Mouse (Mus musculus) CH12.LX (cell line): ENCODE measurements at regions not wholly inside any gene's neighbourhood (a gene's known extent, or its start where the extent isn't known, plus 50 kb on each side); places are given as distances from the start of the nearest gene placed in this dataset.

Experiments used
- DNase-seq: peaks from one replicate; pipeline ENCODE4 v3.0.0-alpha.2; 2013; ENCODE audit errors: extremely low read depth
- H3K27ac ChIP-seq: 2 replicates; pipeline ENCODE4 v1.5.1; 2012; ENCODE audit warnings: low read depth, mild to moderate bottlenecking, control low read depth, moderate library complexity; ENCODE audit not compliant: insufficient read depth
- H3K27me3 ChIP-seq: replicated peaks from 2 replicates; pipeline ENCODE3; 2012; ENCODE audit warnings: inconsistent platforms
- H3K36me3 ChIP-seq, 2 experiments: replicated peaks in 1 of 2; 2 replicates each; pipeline versions ENCODE3 to v1.6.1; 2012; ENCODE audit warnings: inconsistent platforms in 1 of 2, low read length in 1 of 2, mild to moderate bottlenecking in 1 of 2, mixed read lengths in 1 of 2, moderate library complexity in 1 of 2; ENCODE audit not compliant: control insufficient read depth in 1 of 2, insufficient read depth in 1 of 2
- H3K4me1 ChIP-seq, 2 experiments: 2 replicates each; pipeline ENCODE4 v1.6.1; 2012; ENCODE audit warnings: inconsistent platforms in 1 of 2, moderate library complexity in 1 of 2; ENCODE audit not compliant: insufficient read depth in 2 of 2, control insufficient read depth in 1 of 2
- H3K4me2 ChIP-seq: 2 replicates; pipeline ENCODE4 v1.6.1; 2012; ENCODE audit warnings: low read depth, mild to moderate bottlenecking, control low read depth; ENCODE audit not compliant: poor library complexity, insufficient read depth, severe bottlenecking
- H3K4me3 ChIP-seq, 3 experiments: fragments of 150-350 bp in 1 of 3; sonication (generic) in 1 of 3; replicated peaks in 1 of 3; 2 replicates each; pipeline versions ENCODE3 to v1.5.1; 2011 to 2012; ENCODE audit warnings: low read depth in 2 of 3, low read length in 2 of 3, mild to moderate bottlenecking in 2 of 3, moderate library complexity in 2 of 3, control low read depth in 1 of 3, improper control_type of control experiment in 1 of 3, inconsistent platforms in 1 of 3, mixed read lengths in 1 of 3; ENCODE audit not compliant: poor library complexity in 1 of 3
- H3K79me2 ChIP-seq: replicated peaks from 2 replicates; pipeline ENCODE4 v1.6.1; 2012; ENCODE audit warnings: mild to moderate bottlenecking, moderate library complexity; ENCODE audit not compliant: control insufficient read depth, poor library complexity, insufficient read depth, severe bottlenecking; ENCODE audit errors: extremely low read depth
- H3K9ac ChIP-seq: 2 replicates; pipeline ENCODE4 v1.6.1; 2012; ENCODE audit warnings: low read depth, mild to moderate bottlenecking, control low read depth, moderate library complexity; ENCODE audit not compliant: insufficient read depth
- H3K9me3 ChIP-seq: replicated peaks from 2 replicates; pipeline ENCODE3; 2012; ENCODE audit warnings: low read length, inconsistent platforms, mixed read lengths
- BHLHE40 ChIP-seq: IDR thresholded peaks from 2 replicates; pipeline ENCODE4 v1.6.1; 2011; ENCODE audit warnings: mild to moderate bottlenecking, low read depth, low read length, improper control_type of control experiment
- CHD1 ChIP-seq: IDR thresholded peaks from 2 replicates; pipeline ENCODE4 v1.6.1; 2012; ENCODE audit warnings: low read depth, low read length, improper control_type of control experiment, inconsistent platforms
- CHD2 ChIP-seq: IDR thresholded peaks from 2 replicates; pipeline ENCODE4 v1.6.1; 2011; ENCODE audit warnings: low read length, improper control_type of control experiment
- E2F4 ChIP-seq: IDR thresholded peaks from 2 replicates; pipeline ENCODE4 v1.6.1; 2011; ENCODE audit warnings: low read depth, low read length, improper control_type of control experiment; ENCODE audit not compliant: insufficient replicate concordance
- ELF1 ChIP-seq: IDR thresholded peaks from 2 replicates; pipeline ENCODE4 v1.6.1; 2014; ENCODE audit warnings: low read depth, mild to moderate bottlenecking, inconsistent platforms, low read length, improper control_type of control experiment
- EP300 ChIP-seq: IDR thresholded peaks from 2 replicates; pipeline ENCODE4 v1.6.1; 2011; ENCODE audit warnings: low read length, improper control_type of control experiment
- ETS1 ChIP-seq: conservative IDR thresholded peaks from 2 replicates; pipeline ENCODE4 v1.6.1; 2012; ENCODE audit warnings: low read depth, mild to moderate bottlenecking, inconsistent platforms, low read length, improper control_type of control experiment, moderate library complexity
- JUN ChIP-seq: IDR thresholded peaks from 2 replicates; pipeline ENCODE4 v1.6.1; 2011; ENCODE audit warnings: low read depth, mild to moderate bottlenecking, low read length, improper control_type of control experiment, moderate library complexity; ENCODE audit not compliant: insufficient read depth
- KAT2A ChIP-seq: IDR thresholded peaks from 2 replicates; pipeline ENCODE4 v1.6.1; 2012; ENCODE audit warnings: low read length, improper control_type of control experiment, inconsistent platforms; ENCODE audit not compliant: insufficient replicate concordance
- MAX ChIP-seq: IDR thresholded peaks from 2 replicates; pipeline ENCODE4 v1.6.1; 2011; ENCODE audit warnings: low read length, improper control_type of control experiment
- NELFE ChIP-seq: IDR thresholded peaks from 2 replicates; pipeline ENCODE4 v1.6.1; 2011; ENCODE audit warnings: low read depth, low read length, improper control_type of control experiment
- RCOR1 ChIP-seq: conservative IDR thresholded peaks from 2 replicates; pipeline ENCODE4 v1.6.1; 2012; ENCODE audit warnings: low read depth, mild to moderate bottlenecking, inconsistent platforms, low read length, improper control_type of control experiment
- USF1 ChIP-seq: IDR thresholded peaks from 2 replicates; pipeline ENCODE4 v1.6.1; 2014; ENCODE audit warnings: low read depth, mild to moderate bottlenecking, inconsistent platforms, low read length, improper control_type of control experiment
- ZC3H11A ChIP-seq: IDR thresholded peaks from 2 replicates; pipeline ENCODE4 v1.6.1; 2012; ENCODE audit warnings: low read depth, mild to moderate bottlenecking, inconsistent platforms, low read length, improper control_type of control experiment
- ZKSCAN1 ChIP-seq: IDR thresholded peaks from 2 replicates; pipeline ENCODE4 v1.6.1; 2012; ENCODE audit warnings: low read depth, inconsistent platforms, low read length, improper control_type of control experiment, borderline replicate concordance
- dilution Hi-C: fragments of 300-500 bp; cut with MboI; formaldehyde crosslinking; loops from 2 replicates; pipeline ENCODE4 v1.14.3; 2020; ENCODE audit warnings: low sequenced_read_pairs; ENCODE audit not compliant: extremely low pct_unique_long_range_greater_than_20kb, extremely low pct_ligation_motif_present
- in situ Hi-C: fragments of 300-500 bp; cut with MboI; formaldehyde crosslinking; loops from 3 replicates; pipeline ENCODE4 v1.14.3; 2019; ENCODE audit warnings: low sequenced_read_pairs, low pct_ligation_motif_present, low pct_unique_long_range_greater_than_20kb, mixed read lengths

- Histone ChIP-seq H3K79me2 (no peaks in the 10 kb centered on the region), H3K9ac (no peak overlapping the region), H3K27me3 (no peaks in the 10 kb centered on the region), H3K4me2 (no peak overlapping the region), H3K27ac (no peak overlapping the region), H3K4me3 (no peak overlapping the region), H3K36me3 (no peaks in the 10 kb centered on the region), H3K4me1 (no peaks in the 10 kb centered on the region), H3K9me3 (peaks cover 22% of the 10 kb centered on the region)
- no peak for TF ChIP-seq CHD1
- no peak for TF ChIP-seq JUN
- no peak for TF ChIP-seq E2F4
- in situ Hi-C loops (no loop called here), dilution Hi-C loops (no loop called here)
- DNase-seq, result no peak
These were observed 106.7 kb downstream of the Rassf9 start for GRCm38 (mm10) chr10:102618711-102619110.

GRCm38 (mm10) chr10:102615962-102616595 is 104.1 kb downstream of the Rassf9 start:
- no peak for DNase-seq
- Histone ChIP-seq H3K4me3 (no peak overlapping the region), H3K9ac (no peak overlapping the region), H3K79me2 (no peaks in the 10 kb centered on the region), H3K27ac (no peak overlapping the region), H3K4me2 (no peak overlapping the region), H3K9me3 (peaks cover 24% of the 10 kb centered on the region), H3K36me3 (no peaks in the 10 kb centered on the region), H3K27me3 (no peaks in the 10 kb centered on the region), H3K4me1 (no peaks in the 10 kb centered on the region)
- TF ChIP-seq ETS1 (no peak), EP300 (no peak), KAT2A (no peak), ELF1 (no peak), ZKSCAN1 (no peak), MAX (no peak), ZC3H11A (no peak), NELFE (no peak), E2F4 (no peak), USF1 (no peak), BHLHE40 (no peak), RCOR1 (no peak), CHD2 (no peak)
- in situ Hi-C loops (no loop called here), dilution Hi-C loops (no loop called here)
